Mouse (Mus musculus) erythroblast, adult 5-6 weeks (primary cell): Measurements from ENCODE around the gene Epn3. TPM values are rescaled to one million over a fixed set of nuclear protein-coding genes. Genes with fewer than 3 reads are reported as not detected.
A peak's percentile ranks its signal among the peaks of the same experiment; 100 is the strongest.

ENCODE experiments used
- ATAC-seq: replicated peaks from 2 replicates; pipeline ENCODE4 v1.8.0; 2016; ENCODE audit warnings: moderate number of reproducible peaks, mild to moderate bottlenecking, moderate TSS enrichment, inconsistent platforms; ENCODE audit not compliant: poor library complexity, low FRiP score, severe bottlenecking
- total RNA-seq, 2 experiments: library from RNA; stranded (forward) in 1 of 2; stranded (reverse) in 1 of 2; fragments of 150-400 nt in 1 of 2; fragments of 200-764, 138-1000 nt in 1 of 2; gene quantifications; 2 replicates each; pipeline versions ENCODE4 v1.2.3 to v1.2.4; 2015 to 2017; ENCODE audit warnings: low replicate concordance in 2 of 2

Epn3 gene
- total RNA-seq, 2 experiments from 2014 or later: not detected

DNA sequence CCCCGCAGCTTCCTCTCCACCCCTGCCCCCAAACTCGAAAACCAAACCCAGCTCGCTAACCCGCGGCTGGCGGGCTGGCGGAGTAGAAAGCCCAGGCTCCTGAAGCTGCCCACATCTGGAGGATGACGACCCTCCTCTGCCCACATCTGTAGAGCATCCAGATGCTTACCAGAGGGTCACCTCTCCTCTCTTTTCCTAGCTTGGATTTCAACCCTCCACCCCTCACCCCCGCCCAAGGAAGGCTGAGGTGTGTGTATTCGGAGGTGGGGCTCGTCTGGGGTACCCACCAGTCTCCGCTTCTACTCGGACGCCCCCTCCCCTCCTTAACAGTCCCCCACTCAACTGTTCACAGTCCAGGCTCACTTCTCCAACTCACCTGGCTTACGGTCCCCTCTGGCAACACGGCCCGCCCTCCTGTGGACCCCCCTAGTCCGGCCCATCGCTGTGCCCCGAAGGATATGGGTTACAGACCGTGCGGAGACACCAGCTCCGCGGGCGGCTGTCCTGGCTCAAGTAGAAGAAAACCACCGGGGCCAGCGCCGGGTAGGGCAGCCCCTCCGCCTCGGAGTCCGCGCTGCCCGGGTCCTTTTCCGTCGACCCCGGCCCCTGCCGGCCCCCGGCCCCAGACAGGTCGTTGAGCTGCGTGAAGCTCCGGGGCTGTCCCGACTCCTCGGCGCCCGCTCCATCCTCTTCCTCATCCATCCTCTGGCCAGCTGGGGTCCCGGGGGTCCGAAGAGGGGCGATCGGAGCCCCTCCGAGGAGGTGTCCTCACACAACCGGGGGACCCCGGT is 26.7 kb downstream of the Epn3 start:
- no peak for ATAC-seq

DNA sequence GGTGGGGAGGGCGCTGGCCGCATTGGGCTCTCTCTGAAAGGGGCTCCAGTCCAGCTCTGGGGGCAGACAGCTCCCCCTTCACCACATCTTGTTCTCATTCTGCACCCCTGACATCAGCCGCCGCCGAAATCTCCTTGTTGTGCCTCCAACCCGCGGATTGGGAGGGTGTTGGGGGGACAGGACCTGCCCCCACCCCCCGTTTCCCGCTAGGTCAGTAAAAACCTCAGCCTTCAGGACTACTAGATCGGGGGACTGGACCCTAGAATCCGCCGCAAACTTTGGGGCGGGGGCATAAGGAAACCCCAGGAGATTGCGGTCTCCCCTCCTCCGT is 27.2 kb downstream of the Epn3 start:
- no peak for ATAC-seq

DNA sequence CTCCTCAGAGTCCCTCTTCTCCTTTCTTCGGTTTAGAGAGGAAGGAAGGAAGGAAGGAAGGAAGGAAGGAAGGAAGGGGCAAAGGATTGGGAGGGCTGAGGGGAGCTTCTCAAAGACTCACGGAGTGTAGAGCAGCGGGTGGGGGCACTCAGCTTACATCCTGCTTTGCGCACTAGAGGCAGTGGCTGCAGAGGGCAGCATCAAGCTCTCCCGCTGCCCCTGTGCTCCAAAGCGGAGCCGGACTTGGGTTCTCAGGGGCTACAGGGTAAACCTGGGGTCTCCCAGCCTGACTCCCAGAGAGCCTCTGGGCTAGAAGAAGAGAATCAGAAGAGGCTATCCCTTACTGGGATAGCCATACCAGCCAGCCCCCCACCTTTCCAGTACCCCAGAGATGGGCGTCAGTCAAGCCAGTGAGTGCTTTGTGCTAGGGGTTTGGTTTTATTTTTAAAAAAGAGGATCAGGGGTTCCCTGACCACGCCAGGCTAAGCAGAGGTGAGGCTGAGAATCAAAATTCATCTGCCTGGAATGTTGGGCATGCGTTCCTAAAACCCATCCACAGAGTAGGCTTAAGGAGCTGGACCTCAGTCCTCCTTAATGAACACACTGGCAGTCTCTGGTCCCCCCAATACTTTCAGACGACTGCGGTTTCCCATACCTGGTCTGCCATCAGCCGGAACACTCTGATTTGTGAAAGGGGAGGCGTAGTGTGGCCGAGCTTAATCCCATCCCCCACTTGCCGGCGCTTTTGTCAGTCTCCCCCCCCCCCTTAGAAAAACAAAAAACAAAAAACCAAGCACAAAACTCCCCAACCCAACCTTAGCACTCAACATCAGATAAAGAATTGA is 27.8 kb downstream of the Epn3 start:
- ATAC-seq: no peak

DNA sequence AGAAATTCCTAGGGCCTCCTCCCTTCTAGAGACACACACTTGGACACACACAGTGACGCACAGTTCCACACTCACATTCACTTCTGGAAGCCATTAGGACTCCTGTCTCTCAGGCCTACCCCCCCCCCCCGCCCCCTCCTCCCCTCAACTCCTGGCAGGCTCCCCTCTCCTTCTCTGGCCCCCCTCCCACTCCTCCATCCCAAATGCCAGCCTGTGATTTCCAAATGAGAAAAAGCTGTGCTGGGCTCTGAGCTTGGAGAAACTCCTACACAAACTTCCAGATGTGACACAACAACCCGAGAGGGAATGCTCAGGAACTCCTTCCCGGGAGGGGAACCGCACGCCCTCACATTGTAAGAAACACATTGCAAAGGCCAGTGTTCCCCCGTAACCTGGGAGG is 29.4 kb downstream of the Epn3 start:
- ATAC-seq: no peak

DNA sequence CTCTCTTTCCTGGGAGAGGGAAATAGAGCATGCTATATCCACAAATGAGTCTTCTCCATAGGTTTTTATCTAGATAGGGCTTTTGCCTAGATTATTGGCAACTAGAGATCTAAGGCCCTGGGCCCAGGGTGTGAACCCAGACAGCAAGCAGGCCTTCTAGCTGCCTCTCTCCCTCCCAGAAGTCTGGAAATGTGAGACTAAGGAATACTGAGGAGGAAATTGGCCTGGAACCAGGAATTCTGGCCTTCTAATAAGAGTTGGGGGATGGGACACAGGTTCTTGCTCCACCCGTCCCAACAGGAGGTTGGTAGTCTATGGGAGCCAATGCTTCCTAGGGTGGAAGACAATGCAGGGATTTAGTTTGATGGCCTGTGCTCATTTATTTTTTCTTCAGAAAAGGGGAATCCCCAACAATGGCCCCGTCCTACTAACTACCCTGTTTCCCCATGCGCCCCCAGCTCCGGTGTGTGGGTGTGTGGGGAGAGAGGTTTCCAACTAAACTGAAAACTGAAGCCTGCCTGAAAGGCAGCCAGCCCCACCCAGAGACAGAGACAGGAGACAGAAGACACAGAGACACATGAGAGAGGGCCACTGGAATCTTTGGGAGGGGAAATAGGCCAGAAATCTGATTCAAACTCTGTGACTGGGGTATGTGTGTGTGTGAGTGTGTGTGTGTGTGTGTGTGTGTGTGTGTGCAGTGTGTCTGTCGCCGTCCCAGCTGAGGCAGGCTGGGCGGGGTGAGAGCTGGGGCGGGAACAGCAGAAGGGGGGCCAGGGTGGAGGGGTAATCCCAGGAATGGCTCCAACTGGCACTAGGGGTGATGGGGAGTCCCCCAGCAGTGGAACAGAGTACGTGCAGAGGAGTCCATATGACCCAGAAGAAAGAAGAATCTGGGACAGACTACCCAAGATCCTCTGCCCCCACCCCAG is 30.4 kb downstream of the Epn3 start:
- no peak for ATAC-seq

DNA sequence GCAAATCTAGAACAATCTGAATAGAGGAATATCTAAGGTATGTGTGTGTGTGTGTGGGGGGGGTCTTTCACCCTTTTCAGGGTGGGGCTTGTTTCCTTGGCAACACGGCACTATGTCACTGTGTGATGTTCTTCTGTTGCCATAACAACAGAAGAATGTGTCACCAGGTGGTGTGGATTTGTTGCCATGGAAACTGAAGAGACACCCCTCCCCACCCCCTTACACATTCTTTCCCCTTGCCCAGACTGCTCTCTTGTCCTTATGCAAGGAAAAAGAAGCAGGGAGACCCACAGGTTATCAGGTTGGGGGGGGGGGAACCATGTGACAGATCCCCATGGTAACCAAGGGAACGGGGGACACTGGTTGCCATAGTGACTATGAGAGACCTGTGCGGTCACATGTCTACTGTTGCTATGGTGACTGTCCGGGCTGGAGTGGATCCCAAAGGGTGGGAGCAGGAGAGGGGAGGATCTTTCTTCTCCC is 31.2 kb downstream of the Epn3 start:
- ATAC-seq: no peak

DNA sequence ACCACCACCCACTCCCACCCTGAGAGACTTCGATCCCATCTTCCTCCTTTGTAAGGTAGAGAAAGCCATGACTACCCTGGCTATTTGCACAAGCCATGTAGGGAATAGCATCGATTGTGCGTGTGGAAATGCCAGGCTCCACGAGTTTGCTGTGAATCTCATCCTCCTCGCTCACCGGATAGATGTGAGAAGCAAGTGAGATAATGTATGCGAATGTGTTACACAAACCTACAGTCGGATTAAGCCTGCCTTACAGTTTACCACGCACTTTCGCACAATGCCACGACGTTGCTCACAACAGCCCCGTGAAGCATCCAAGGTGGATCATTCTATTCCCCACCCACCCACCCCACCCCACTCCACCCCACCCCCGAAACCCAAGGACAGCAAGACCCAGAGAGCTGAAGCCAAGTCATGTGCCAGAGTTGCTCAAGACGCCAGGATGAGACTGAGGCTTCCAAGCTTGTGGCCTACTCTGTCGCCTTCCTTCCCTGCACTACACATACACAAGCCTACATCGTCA is 33.4 kb downstream of the Epn3 start:
- no peak for ATAC-seq

DNA sequence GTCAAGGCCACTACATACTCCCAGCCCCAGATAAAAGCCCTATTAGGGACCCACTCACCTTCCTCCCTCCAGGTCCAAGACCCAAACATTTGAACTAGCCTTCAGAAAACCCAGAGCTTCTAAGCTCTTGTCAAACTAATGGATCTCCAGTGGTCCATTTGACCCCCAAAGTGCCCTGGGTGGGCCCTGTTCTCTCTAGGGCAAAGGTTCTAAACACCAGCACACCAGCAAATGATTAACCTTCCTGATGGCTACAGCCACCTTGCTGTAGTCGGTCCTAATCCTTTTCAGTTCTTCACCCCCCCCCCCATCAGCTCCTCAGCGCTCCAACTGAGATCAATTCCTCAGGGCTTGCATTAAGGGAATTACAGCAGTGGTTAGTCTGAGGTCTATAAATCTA is 35.6 kb downstream of the Epn3 start:
- ATAC-seq: no peak

DNA sequence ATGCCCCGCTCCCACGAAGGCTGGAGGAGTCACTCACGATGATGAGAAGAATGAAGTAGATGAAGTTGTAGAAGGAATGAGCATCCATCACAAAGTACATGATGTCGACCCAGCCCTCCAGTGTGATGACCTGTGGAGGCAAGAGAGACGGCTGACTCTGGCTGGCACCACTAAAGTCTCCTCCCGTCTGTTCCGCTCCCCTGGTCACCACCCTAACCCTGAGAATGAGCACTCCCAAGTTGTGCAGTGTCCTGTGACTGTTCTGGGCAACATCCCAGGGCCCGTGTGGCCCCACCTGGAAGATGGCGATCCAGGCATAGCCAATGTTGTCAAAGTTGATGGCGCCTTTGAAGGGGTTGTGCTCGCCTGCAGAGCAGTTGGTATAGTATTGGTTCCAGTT is 37.9 kb downstream of the Epn3 start:
- no peak for ATAC-seq

DNA sequence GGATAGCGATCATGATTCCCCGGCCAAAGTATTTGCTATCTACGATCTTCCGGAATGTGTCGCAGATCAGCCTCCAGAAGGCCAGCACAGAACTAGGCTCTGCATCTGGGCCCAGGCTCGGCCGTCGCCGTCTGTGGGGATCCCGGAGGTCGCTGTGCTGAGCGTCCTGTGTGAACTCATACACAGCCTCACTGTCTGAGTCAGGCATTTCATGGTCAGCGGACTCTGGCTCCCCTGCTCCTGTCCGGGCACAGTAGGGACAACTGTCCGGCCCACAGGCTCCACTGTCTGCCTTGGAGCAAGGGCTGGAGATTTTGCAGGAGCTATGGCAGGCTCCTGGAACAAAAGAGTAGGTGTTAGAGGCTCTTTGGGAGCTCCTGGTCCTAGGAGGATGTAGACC is 42.8 kb downstream of the Epn3 start:
- no peak for ATAC-seq

DNA sequence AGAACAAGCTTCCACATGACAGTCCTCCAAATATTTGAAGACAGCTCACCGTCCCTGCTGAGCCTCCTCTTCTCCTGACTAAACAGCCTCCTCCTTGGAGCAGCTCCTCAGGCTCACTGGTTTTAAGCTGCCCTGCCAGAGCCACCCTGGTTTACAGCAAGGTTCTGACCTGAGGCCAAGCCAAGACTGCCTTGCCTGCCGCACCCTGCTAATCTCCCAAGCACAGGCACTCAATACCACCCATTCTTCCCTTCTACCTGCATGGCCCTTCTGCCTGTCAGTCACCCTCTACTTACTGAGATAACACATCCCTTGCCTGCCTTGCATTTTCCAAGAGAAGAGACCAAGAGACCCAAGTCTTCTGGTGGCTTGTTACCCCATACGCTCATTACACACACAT is 43.4 kb downstream of the Epn3 start:
- ATAC-seq: peak; percentile 87

DNA sequence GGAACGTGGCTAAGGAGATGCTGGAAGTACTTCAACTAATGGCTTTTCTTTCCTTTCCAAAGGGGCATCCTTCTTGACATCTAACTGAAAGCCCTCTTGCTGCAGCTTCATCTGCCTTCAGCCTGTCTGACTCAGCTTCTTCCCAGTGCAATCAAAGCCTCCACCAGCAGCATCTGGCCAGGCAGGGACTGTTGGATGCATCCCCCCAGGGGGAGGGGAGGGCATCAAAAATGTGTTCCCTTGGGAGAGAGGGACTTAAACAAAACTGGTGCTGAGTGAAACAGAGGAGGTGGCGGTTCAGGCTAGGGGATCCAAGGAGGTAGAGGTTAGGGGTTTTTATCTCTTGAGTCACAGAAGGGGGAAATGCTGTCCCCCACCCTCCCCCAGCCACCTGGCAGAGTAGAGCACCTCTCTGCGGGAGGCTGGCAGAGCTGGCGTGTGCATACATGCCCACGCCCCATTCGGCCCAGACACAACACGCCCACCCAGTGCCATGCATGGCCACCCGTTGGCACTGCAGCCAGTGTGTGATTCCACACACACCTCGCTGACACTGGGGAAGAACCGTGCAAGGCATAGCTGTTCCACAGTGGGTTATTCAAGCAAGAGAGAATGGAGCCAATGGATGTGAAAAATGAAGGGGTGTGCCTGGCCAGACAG is 44.5 kb downstream of the Epn3 start:
- peak; percentile 74 for ATAC-seq

DNA sequence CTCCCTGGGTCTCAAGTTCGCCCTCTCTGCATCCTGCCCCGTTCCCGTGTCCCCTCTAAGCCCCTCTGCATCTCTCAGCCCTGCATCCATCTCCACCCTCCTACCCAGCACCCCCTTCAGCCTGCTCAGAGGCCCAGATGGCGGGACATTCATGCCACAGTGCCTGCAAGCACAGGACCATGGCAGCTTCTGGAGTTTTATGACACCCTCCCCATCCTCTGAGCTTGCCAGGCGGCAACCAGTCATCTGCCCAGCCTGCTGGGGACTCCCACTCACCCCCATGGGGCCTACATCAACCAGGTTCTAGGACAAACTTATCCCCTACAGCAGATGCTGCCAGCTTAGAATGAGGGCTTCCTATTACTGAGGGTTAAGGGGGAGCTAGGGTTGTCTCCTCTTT is 45.0 kb downstream of the Epn3 start:
- ATAC-seq: no peak

DNA sequence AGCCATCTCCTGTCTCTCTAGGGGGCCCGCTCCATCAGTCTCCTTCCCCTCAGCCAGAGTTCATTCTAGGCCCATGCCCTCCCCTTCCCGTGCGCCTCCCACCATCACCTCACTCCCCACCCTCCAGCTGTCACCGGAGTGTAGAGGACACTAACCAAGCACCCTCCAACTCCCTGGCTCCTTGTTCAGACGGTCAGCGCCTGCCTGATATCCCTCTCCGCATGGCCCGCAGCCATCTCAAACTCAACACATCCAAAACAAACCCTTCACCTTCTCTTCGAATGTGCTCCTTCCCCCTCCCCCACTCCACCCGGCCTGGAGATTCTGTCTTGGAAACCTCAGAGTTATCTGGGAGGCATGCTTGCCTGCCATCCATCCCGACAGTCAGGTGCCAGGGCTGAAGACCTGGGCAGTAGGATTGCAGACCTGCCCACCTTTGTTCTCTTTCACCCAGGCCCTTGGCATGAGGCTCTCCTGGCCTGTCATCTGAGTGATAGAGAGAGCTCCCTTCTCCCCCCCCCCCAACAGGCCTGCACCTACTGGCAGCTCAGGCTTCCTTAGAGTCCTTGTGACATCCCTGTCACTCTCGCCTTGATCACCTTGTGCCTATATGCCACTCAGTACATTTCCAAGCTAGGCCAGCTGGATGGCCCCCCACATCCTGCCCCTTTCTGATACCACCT is 48.5 kb downstream of the Epn3 start:
- ATAC-seq: no peak

DNA sequence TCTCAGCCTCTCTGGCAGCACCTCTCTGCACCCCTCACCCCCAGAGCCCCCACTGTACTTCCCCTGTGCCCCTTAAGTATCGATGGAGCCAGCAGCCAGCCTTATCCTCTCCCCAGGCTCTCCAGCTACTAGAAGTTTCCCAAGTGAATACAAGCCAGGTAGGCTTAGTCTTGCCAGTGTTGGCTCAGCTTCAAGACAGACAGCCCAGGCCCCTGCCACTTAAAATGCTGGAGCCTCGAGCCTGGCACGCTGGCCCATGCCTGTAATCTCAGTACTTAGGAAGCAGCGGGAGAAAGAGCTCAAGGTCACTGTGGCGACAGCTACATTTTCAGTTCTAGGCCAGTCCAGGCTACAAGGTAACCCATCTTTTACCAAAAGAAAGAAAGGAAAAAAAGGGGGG is 49.9 kb downstream of the Epn3 start:
- no peak for ATAC-seq

DNA sequence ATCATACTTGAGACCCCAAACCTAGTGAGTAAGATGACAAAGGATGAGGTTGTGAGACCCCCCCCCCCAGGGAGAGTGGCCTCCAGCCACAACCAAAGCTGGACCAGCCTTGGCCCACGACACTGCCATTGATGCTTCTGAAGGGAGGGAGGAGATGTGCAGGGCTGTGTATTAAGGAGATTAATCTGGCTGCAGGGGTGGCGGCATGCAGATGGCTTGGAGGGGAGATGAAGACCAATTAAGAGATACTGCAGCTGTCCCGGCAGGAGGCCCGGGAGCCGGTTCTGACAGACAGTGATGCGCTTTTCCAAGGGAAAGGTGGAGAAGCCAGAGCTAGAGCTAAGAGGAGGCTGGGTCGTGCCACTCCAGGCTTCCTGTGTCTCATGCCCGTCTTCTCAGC is 50.5 kb downstream of the Epn3 start:
- no peak for ATAC-seq

DNA sequence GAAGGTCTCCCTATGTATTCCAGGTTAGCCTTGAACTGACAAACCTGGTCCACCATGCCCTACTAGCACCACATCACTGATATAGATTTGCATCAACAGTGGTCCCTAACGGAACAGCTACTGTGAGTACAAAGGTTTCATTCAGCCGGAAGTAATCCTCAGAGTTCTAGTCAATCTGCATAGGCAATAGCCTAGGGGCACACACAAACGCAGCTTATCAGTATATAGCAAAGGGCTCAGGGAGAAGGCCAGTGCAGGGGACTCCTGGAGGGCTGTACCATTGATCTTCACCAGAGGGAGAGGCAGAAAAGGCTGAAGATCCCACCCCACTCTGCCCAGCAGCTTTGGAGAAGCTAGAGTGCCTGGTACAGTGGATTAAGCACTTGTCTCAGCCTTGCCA is 52.8 kb downstream of the Epn3 start:
- ATAC-seq: no peak

DNA sequence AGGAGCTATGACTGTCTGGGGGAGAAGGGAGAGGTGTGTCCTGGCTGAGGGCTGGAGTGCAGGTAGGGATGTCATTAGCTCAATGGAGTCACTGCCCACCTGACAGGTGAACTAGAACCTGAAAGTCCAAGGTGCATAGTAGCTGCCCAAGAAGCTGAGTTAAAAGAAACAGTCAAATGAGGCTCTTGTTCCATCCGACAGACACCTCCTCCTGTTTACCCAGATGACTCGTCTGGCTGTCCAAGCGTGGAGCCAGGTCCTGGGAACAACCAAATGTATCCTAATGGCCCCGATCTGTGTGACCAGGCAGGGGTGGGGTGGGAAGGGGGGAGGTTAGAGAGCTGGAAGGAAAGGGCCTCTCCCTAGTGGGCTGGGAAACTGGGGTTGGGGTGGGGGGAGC is 54.5 kb downstream of the Epn3 start:
- ATAC-seq: no peak

DNA sequence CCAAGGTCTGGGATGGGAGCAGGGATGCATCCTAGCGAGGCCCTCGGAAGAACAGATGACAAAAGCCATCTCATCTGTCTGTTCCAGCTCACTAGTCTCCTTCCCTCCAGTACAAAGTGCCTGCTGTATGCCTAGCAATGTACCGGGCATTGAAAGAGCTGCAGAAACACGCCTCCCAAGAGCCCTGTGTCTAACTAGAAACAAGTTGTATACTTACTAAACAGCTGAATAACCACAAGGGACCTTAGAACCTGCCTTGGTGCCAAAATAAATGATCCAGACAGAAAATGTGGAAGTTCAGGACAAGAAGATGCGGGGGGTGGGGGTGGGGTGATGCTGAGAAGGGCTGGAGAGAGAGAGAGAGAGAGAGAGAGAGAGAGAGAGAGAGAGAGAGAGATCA is 54.9 kb downstream of the Epn3 start:
- no peak for ATAC-seq
